20 mouse cellular contexts compared by ENCODE assay signal in the genomic region with DNA sequence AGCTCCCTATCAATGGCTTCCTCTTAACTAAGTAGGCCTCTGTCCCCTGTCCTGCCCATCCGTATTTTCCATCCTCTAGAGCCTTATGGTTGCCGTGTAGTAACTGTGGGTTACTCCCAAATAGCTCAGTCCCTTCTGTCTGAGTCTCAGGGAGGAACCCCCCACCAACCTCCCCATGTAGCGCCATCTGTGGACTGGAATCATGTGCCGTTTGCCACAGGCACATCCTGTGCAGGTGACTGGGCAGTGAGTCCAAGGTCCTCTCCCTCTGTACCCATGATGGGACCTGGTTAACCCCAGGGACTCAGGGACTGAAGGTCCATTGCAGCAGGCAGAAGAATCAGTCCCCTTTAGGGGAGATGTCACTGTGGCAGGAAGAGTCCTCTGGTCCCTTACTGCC.
DNase-seq lines count a peak whose midpoint lies in the region; ATAC-seq lines count a peak whose summit lies in the region.
"Had no signal": no experiment of that assay in that cellular context is flagged by ENCODE, and none has a peak within 500 bp of the region (broad histone marks: within the 10 kb centered on the region; RNA-seq: fewer than 3 reads in every experiment).

No protein-coding gene starts in this region.

- H3K9ac ChIP-seq in midbrain, embryonic 11.5 days (ENCODE audit: low read length), result no peak overlapping the region
- no peak overlapping the region for H3K9ac ChIP-seq in midbrain, embryonic 16.5 days (ENCODE audit: low read depth, low read length)
- H3K9ac ChIP-seq: embryonic facial prominence, embryonic 12.5 days; forebrain, embryonic 15.5 days; heart, embryonic 13.5 days; hindbrain, embryonic 13.5 days had no signal

- ATAC-seq in midbrain, embryonic 11.5 days (ENCODE audit: low FRiP score), result no peak
- ATAC-seq in midbrain, embryonic 16.5 days, result no peak
- ATAC-seq: activated CD4-positive, CD25-positive, alpha-beta regulatory T cell, adult 4 months; forebrain, embryonic 15.5 days; hindbrain, postnatal 0 days; Patski had no signal

- WGBS in midbrain, embryonic 11.5 days, result 90% methylated on average over 4 of the region's 4 CpGs
- 93% methylated on average over 4 of the region's 4 CpGs for WGBS in midbrain, embryonic 16.5 days

- peaks cover under 1% of the 10 kb centered on the region for H3K4me1 ChIP-seq in midbrain, embryonic 11.5 days (ENCODE audit: control insufficient read depth, insufficient read depth, low read length)
- no peaks in the 10 kb centered on the region for H3K4me1 ChIP-seq in midbrain, embryonic 16.5 days (ENCODE audit: control insufficient read depth, insufficient read depth, low read length)

- intact Hi-C loops in gastrocnemius, postnatal 14 days (cut with DNase I; ENCODE audit: low total_unique reads), result no loop called here

- H3K27ac ChIP-seq in midbrain, embryonic 11.5 days (ENCODE audit: low read depth, low read length), result no peak overlapping the region
- no peak overlapping the region for H3K27ac ChIP-seq in midbrain, embryonic 16.5 days (ENCODE audit: low read length)
- H3K27ac ChIP-seq: embryonic facial prominence, embryonic 12.5 days; forebrain, embryonic 15.5 days; heart, embryonic 13.5 days; hindbrain, embryonic 13.5 days; hindbrain, postnatal 0 days had no signal

- DNase-seq in cerebellum, adult 11-12 months, result peak; percentile 60
- DNase-seq in cerebellum, postnatal 4 days (ENCODE audit: low spot score in 2 of 2), result no peak
- peak; percentile 2 for DNase-seq in gastrocnemius, postnatal 14 days
- no peak for DNase-seq in gastrocnemius, adult 18-20 months (ENCODE audit: low spot score)
- DNase-seq in kidney, postnatal 10 days, result peak; percentile 26
- DNase-seq in kidney, adult 18-20 months, result no peak
- peak; percentile 37 for DNase-seq in midbrain, embryonic 11.5 days (ENCODE audit: low spot score, missing footprints)
- DNase-seq: adrenal gland, adult 2 months; adrenal gland, postnatal 36 days; gastrocnemius, postnatal 10 days; kidney, adult 11 months had no signal

- no peak overlapping the region for H3K4me3 ChIP-seq in midbrain, embryonic 11.5 days (ENCODE audit: low read depth, low read length)
- H3K4me3 ChIP-seq in midbrain, embryonic 16.5 days (ENCODE audit: low read depth, low read length), result no peak overlapping the region
- H3K4me3 ChIP-seq: embryonic facial prominence, embryonic 12.5 days; forebrain, embryonic 15.5 days; heart, embryonic 13.5 days; hindbrain, embryonic 13.5 days had no signal

- H3K4me2 ChIP-seq in midbrain, embryonic 11.5 days, result no peak overlapping the region
- H3K4me2 ChIP-seq in midbrain, embryonic 16.5 days (ENCODE audit: low read length), result no peak overlapping the region
- H3K4me2 ChIP-seq: embryonic facial prominence, embryonic 12.5 days; forebrain, embryonic 15.5 days; heart, embryonic 13.5 days; hindbrain, embryonic 13.5 days had no signal

- H3K36me3 ChIP-seq in midbrain, embryonic 11.5 days (ENCODE audit: control insufficient read depth, insufficient read depth, low read length), result 0 out of 2 replicates have a peak, but pooled peaks cover 3% of the 10 kb centered on the region
- peaks cover 13% of the 10 kb centered on the region for H3K36me3 ChIP-seq in midbrain, embryonic 16.5 days (ENCODE audit: control insufficient read depth, insufficient read depth, low read length)

- H3K27me3 ChIP-seq in midbrain, embryonic 11.5 days (ENCODE audit: control insufficient read depth, insufficient read depth, low read length), result no peaks in the 10 kb centered on the region
- no peaks in the 10 kb centered on the region for H3K27me3 ChIP-seq in midbrain, embryonic 16.5 days (ENCODE audit: control insufficient read depth, insufficient read depth, low read depth, low read length)
- H3K27me3 ChIP-seq: CH12.LX; embryonic facial prominence, embryonic 12.5 days; forebrain, embryonic 15.5 days; heart, embryonic 13.5 days; hindbrain, embryonic 13.5 days; Patski had no signal

- no peaks in the 10 kb centered on the region; the same call in 1 of the 2 replicates for H3K9me3 ChIP-seq in midbrain, embryonic 11.5 days (ENCODE audit: control insufficient read depth, low read length)
- H3K9me3 ChIP-seq in midbrain, embryonic 16.5 days (replicated peaks; ENCODE audit: control insufficient read depth, low read length, poor library complexity, severe bottlenecking), result no peaks in the 10 kb centered on the region
- H3K9me3 ChIP-seq: embryonic facial prominence, embryonic 12.5 days; forebrain, embryonic 15.5 days; heart, embryonic 13.5 days; hindbrain, embryonic 13.5 days had no signal

Comparison
In these comparisons a context has a peak if more than half of its experiments do, and no peak if none do; other contexts are left out.
1. DNase-seq: peak in cerebellum, adult 11-12 months (single experiment), gastrocnemius, postnatal 14 days (single experiment), kidney, postnatal 10 days (single experiment) and midbrain, embryonic 11.5 days (single experiment); none in cerebellum, postnatal 4 days (0 of 2), gastrocnemius, adult 18-20 months (single experiment) and kidney, adult 18-20 months (single experiment).